Mouse (Mus musculus) megakaryocyte, adult 5-6 weeks (primary cell): ENCODE measurements around the gene Olfr523. TPM values are rescaled to one million over a fixed set of nuclear protein-coding genes. Genes with fewer than 3 reads are reported as not detected.

Experiments used
- ATAC-seq: 2 replicates; pipeline ENCODE4 v1.8.0; 2016; ENCODE audit warnings: mild to moderate bottlenecking, inconsistent platforms; ENCODE audit not compliant: poor library complexity, severe bottlenecking
- total RNA-seq, 2 experiments: library from RNA; stranded (forward) in 1 of 2; stranded (reverse) in 1 of 2; fragments of 153-499, 151-499 nt in 1 of 2; fragments of 221-1000, 200-1000 nt in 1 of 2; gene quantifications; 2 replicates each; pipeline versions ENCODE4 v1.2.3 to v1.2.4; 2015 to 2017

Olfr523 gene
- total RNA-seq (2015) (not detected in 2 replicates), total RNA-seq (2017) (not detected in 2 replicates)

DNA sequence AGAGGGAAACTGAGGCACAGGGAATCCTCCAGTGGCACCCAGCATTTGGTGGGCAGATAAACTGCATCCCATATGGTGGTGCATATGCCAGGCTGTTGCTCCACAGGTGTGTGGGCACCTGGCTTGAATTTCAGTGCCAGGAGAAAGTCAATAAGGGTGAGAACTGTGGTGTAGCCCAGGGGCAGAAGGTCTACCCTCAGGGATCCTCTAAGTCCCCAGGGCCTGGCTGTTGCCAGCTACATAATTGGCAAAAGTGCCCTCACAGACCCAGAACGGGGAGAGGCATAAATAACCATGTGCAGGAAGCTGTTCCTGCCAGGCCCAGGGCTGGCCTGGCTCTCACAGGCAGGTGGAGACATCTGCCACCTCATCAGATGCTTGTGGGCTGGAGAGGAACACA, at the start of gene Olfr523:
Gene Olfr523, plus strand, starts transcription at position 282 of the 400 bp plus-strand sequence.
- no peak for ATAC-seq

DNA sequence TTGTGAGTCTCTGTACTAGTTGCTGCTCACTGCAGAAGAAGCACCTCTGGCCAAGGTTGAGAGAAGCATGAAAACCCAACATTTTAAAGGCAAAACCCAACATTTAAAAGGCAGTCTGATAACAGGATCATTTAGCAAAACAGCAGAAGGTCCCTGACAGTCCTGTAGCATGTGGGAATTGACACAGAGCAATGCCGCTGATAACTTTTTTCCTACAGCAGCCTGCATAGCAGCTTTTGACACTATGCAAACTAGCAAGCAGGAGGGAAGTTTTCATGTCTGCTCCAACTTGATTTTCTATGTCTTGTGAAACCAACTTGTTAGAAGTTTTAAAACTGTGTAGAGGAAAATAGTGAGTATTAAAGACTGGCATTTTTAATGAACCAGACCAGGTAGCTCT, 48.6 kb upstream of the Olfr523 start:
- ATAC-seq, result no peak

DNA sequence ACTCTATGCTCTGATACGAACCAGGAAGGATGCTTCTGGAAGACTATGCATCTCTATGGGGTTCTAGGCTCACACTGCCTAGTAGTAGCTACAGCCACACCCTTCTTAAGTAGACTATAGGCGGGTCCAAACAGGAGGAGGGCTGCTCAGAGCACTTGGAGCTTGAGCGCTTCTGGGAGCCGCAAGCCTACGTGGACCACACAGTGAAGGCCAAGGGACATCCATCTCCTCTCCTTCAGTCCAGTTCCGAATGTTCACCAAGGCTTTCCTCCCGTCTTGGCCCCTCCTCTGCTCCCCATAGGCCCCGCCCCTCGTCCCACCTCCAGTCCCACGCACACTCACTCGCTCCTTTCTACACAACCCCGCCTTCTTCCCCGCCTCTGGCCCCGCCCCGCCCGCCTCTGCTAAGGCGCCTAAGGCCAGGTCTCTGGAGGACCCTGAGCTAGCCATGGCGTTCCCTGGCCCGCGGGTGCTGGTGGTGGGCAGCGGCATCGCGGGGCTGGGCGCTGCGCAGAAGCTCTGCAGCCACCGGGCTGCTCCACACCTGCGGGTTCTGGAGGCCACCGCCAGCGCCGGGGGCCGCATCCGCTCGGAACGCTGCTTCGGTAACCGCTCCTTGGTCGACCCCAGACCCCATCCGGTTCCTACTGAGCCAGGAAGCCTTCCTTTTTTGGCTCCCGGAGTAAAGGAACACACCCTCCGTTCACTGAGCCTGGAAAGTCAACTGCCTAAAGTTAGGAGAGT, 47.6 kb upstream of the Olfr523 start:
- peak; percentile 94 for ATAC-seq

DNA sequence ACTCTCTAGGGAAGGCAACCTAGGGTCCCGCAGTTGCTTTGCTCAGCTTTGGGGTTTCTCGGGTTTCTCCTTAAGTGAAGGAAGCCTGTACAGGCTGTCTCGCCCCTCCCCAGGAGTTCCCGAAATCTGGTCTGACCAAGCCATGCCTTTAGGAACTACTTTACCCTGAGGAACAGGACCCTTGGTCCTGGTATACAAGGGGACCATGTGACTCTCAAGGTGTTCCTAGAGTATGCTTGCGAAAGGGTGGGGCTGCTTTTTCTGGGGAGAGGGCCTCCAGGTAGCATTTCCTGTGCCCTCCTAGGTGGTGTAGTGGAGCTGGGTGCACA, 47.0 kb upstream of the Olfr523 start:
- peak; percentile 9; the same call in 1 of the 2 replicates for ATAC-seq

DNA sequence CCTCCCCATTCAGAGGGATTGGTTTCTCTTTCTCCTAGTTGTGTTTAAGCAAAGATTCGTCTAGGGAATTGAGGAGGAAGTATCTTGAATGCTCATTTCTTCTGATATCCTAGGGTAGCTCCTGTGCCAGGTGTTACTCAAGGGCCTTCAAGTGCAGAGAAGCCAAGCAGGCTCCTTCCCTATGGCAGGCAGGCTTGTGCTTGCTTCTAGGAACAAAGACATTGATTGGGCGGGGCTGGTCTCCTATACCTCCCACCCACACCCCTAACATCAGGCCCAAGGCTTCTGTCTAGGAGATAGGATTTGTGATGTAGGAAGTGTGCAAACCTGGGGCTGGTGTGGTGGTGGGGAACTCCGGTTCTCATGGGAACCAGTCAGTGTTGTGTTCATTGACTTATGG, 46.1 kb upstream of the Olfr523 start:
- ATAC-seq, result no peak

DNA sequence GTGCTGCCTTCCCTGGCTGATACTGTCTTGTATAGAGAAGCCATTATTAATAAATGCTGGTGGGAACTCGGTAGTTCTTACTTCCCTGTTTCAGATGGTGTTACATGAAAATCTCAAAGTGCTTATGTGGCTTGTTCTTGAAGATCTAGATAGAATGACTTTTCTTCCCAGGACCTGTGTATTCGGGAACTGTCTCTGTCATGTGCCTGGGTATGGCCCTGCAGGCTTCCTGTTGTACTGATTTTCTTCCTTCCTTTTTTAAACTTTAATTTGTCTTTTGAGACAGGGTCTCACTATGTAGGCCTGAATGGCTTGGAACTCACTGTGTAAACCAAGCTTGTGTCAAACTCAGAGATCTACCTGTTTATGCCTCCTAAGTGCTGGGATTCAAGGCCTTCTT, 45.1 kb upstream of the Olfr523 start:
- no peak for ATAC-seq

DNA sequence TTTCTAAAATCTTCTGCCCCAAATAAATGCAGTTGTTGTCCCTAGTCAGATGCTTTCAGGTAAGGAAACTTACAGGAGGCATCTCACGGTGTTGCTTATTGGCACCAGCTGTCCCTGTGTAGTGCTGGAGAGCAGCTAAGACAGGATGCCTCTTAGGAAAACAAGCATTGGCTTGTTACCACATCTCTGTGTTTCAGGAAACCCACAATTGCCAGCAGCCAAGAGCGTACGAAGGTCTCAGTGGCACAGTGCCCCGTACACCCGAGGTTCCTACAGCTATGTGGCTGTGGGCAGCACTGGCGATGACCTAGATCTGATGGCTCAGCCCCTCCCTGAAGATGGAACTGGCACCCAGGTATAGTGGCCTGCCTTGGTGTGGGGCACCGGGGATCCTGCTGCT, 40.8 kb upstream of the Olfr523 start:
- ATAC-seq, result peak; percentile 49

DNA sequence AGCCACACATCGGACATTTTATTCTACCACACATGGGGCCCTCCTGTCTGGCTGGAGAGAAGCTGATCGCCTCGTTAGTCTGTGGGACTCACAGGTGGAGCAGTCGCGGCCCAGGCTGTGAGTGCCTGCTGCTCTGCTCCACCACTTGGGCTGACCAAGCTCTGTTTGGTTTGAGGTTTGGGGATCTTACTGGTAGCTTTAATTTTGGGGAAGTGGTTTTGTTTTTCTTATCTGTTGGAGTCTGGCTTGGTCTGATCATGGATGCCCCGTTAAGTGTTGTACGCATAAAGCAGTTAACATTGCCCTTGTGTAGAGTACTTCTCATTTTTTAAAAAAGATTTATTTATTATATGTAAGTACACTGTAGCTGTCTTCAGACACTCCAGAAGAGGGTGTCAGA, 39.0 kb upstream of the Olfr523 start:
- ATAC-seq, result peak; percentile 36

DNA sequence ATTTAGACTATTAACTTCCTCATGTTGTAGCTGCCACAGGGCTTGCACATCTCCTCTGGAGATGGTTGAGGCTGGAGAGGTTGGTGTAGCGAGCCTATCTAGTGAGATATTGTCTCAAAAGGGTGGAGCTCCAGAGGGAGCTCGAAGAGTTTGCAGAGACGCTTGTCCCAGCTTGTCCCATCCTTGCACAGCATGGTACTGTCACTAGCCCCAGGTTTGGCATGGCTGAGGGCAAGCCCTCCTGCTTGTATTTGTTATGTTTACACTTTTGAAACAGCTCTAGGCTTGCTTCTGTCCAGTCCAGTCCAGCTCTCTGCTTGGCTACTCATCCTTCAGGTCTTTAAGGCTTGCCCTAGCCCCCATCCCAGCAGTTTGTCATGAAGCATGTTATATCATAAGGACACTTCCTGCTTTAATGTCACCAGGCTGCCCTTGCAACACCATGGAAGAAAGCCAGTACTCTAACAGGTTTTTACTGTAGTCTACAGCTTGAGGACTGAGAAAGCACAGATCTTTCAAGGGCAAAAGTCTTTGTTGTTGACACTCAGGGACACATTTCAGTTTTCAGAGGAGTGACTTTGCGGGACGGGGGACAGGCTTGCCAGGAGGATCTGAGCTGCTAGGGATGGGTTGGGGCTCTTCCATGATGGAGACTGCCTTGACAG, 37.8 kb upstream of the Olfr523 start:
- peak; percentile 25 for ATAC-seq

DNA sequence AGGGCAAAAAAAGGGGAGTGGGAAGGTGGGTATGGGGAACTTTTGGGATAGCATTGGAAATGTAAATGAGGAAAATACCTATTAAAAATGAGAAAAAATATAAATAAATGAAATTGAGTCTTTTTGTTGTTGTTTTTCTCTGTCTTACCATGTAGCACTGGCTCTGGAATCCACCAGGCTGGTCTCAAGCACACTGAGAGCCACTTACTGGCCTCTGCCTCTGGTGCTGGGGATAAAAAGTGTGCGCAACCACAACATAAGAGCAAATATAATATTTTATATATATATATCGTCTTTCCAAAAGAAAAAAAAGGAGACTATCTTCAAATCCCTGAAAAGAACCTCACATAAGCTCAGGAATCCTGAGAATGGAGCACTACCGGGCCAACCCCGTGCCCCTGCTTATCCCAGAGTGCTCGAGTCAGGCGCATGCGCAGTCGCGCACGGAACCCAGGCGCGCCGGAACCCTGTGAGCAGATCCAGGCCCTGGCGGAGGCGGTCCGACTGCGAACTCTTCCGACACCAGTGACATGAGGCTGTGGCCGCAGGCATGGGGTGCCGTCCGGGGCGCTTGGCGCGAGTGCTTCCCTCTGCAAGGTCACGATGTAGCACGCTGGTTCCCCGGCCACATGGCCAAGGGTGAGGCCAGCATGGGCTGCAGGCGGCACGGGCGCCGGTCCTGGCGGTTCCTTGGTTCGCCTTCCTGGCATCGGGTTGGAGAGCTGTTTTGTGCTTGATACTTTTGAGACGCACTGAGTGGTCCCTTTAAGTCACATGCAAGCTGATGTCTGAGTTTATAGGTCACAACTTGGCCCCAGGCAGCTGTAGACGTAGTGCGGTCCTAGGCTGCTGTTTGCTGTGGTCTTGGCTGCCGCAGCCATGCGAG, 35.6 kb upstream of the Olfr523 start, which contains the start of gene Mtg1:
Gene Mtg1, plus strand, starts transcription at position 430 of the 886 bp plus-strand sequence.
- peak; percentile 80 for ATAC-seq

DNA sequence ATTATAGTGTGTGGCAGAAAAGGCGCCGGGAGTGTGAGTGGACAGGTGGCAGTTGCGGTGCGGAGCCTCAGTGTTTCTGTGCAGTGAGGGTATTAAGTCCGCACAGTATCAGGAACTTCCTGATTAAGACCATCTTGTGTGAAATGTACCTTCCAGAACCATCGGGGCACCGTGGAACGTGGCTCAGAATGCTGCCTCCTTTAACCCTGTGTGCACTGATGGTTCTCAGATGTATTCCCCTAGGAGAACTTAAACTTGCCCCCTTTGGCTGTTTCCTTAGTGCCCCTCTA, 35.1 kb upstream of the Olfr523 start:
- no peak for ATAC-seq

DNA sequence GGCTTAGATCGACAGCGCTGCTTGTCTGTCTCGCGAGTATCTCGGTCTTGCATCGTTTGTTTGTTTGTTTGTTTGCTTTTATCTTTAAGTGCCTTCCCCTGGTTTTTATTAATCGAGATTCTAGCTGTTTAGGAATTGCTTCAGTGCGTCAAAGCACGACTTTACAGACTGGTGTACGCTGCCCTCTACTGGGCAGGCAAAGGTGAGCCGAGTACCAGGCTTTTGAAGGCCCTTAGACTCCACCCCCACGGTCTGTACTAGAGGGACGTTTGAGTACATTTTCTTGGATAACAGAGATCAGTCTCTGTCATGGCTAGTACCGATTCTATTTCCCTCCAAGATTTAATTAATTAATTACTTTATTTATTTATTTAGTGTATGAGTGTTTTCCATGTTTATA, 31.7 kb upstream of the Olfr523 start:
- ATAC-seq, result peak; percentile 73

DNA sequence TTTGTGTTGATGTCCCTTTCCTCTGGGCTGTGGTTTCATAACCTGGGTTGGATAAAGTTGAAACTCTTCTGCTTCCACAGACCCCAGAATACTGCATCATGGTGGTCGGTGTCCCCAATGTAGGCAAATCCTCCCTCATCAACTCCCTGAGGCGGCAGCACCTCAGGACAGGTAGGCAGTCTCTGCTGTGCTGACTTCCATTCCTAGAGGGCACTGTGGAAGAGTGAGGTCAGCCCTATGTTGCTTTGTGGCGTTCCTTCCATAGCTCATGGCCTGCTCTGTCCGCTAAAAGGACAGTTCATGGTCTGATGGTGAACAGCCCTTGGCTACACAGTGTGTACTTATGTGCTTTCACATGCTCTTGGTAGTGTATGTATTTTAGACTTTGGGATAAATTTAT, 28.5 kb upstream of the Olfr523 start:
- no peak for ATAC-seq

DNA sequence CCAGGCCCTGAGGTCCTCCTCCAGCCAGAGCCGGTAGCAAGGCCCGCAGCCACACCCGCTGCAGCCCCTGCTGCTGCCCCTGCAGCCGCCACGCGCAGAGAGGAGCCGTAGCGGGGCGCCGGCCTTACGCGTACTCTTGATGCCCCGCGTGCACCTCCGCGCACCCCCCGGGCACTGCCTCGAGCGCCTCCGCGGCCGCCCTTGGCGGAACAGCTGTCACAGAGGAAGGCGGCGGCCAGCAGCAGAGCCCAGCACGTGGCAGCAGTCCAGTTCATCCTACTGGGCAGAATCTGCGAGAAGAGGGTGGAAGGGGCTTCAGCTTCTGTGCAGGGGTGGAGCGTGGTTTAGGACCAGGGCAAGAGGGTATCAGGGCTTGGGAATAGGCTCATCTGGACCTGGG, 19.6 kb upstream of the Olfr523 start:
- no peak for ATAC-seq

DNA sequence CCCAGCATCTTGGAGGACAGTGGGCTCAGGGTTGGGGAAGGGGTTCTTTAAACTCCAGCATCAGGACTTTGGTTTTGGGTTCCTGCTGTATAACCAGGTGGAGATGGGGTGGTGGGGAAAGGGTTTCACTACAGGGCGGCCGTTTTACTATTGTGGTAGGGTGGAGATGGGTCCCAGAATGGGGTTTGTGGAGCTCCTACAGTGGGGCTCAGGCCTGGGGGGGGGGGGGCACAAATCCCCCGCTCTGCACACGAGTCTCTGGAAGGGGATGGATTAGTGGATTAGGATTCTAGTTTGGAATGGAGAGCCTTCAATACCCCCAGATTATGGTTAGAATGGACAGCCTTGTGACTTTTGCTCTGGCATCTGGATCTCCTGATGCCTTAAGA, 19.2 kb upstream of the Olfr523 start:
- ATAC-seq, result no peak

DNA sequence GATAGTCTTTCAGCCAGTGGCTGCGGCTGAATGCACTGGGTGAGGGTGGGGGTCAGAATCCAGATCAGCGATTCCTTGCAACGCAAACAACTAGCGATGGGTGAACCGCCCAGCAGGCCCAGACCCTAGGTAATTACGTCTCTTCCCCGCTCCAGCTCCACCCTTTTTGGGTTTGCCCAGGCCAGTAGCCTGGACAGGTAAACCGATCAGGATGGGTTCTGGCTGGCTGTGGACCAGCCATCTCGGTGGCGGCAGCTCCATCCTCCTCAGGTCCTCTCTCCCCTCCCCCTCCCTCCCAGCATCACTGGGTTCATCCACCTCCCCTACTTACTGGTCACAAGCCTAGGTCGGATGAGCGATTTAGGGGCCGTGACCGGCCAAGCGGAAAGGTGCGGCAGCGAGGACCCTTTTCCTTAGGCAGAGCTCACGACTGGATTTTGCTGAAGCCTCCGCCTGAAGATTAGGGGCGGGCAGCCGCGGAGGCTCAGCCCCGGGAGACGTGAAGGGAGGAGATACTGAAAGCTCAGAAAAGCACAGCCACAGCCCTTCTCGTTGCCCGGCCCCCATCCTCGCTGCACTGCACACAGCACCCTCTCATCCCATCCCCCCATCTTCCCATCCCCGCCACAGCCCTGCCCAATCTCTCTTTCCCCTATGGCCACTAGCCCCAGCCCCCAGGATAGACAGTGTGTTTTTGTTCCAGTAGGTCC, 18.6 kb upstream of the Olfr523 start, which contains the start of gene Sprn:
Gene Sprn, minus strand, starts transcription at position 660 of the 710 bp plus-strand sequence.
- no peak for ATAC-seq

DNA sequence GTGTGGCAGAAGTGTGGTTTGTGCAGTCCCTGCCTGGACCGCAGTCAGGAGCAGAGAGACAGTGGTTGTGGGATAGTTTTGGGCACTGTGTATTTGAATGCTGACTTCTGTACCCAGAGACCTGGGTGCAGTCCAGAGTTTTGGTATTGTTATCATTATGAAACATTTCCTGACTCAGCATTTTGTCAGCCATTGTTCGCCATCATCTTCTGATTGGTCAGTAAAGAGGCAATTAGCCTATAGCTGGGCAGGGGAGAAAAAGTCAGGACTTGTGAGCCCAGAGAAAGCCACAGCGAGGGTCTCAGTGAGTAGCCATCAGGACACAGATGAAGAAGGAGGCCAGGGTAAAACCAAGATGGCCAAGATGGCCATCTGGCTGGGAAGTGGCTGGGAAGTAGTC, 12.7 kb upstream of the Olfr523 start:
- ATAC-seq, result no peak

DNA sequence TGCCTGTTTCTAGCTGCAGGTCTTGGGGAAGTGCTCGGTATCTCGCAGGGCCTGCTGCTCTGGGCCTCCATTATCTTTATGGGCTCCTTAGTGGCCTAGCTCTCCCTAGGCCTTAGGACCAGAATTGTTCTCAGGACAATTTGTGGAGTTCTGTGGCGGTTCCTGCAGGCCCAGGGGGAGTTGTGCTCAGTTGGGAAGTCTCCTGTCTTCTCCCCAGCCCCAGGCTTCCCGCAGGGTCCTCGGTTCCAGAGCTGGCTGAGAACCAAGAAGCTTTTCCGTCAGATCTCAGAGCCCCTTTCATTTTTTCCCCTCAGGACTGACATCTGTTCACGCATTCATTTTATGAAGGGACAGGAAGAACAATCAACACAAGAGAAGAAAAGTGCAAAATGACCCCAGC, 8.4 kb upstream of the Olfr523 start, which contains the start of gene Olfr522:
Gene Olfr522, minus strand, starts transcription at position 101 of the 400 bp plus-strand sequence.
- ATAC-seq, result no peak

DNA sequence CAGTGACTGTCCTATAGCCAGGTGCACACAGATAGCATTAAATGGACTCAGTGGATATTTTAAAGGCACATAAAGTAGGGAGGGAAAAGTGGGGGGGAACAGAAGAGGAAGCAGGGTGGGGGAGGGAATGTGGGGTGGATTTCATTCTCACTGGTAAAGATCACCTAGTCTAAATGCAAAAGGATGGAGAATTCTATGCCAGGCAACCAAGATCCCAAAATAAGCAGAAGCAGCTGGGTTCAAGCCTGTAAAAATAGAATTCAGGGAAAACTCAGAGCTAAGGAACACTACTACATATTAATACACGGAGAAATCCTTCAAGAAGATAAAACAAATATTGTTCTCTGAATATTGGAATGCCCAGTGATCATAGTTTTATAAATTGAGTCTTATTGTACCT, 5.1 kb upstream of the Olfr523 start:
- ATAC-seq, result no peak

DNA sequence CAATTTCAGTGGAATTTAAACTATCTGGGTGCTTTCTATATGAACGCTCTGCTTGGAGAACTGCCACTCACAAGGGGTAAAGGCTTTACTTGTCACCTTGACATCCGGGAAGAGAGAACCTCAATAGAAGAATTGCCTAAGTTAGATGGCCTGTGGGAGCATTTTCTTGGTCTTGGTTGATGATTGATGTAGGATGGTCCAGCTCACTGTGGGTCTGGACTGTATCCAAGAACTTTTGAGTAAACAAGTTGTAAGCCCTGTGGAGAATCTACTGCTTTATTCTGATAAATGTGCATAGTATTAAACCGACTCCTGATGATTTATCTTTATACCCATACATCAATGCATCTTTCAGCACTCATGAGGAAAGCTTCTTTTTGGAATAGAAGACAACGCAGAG, 3.6 kb upstream of the Olfr523 start:
- no peak for ATAC-seq

DNA sequence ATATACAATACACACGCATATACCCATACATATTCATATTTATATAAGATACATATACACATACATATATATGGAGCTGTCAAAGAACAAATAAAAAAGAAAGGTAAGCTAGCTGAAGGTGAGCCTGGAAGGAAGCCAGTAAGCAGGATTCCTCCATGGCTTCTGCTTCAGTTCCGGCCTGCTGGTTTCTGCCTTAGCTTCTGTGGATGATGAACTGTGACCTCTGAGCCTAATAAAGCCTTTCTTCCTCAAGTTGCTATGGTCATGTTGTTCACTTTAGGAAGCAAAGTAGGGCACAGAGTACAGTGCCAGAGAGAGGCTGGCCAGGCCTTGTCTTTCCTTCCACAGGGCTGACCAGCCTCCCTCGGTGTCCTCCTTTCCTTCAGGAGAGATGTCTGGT, 2.2 kb upstream of the Olfr523 start:
- no peak for ATAC-seq
